Mouse (Mus musculus) embryonic fibroblast, embryonic 13.5 days (primary cell): ENCODE data around the gene Pcsk5.

Source experiments
- CTCF ChIP-seq: IDR thresholded peaks from 2 replicates; pipeline ENCODE4 v1.5.1; 2011; ENCODE audit warnings: mild to moderate bottlenecking, control low read depth, low read length, moderate library complexity, borderline replicate concordance; ENCODE audit not compliant: insufficient read depth
- POLR2A ChIP-seq: IDR thresholded peaks from 2 replicates; pipeline ENCODE4 v1.6.1; 2011; ENCODE audit warnings: low read depth, mild to moderate bottlenecking, control low read depth, low read length, moderate library complexity

- TF ChIP-seq POLR2A (no peak), CTCF (no peak)
These were observed 345.4 kb downstream of the Pcsk5 start for GRCm38 (mm10) chr19:17491822-17492544.
